ENCODE assay signal across 8 mouse cellular contexts in genomic region chr1:151343571-151344282, GRCm38 (mm10). TPM values are rescaled to one million over a fixed set of nuclear protein-coding genes. Genes with fewer than 3 reads are reported as not detected.
A peak's percentile ranks its signal among the peaks of the same experiment; 100 is the strongest.
DNase-seq lines count a peak whose midpoint lies in the region; ATAC-seq and TF ChIP-seq lines count a peak whose summit lies in the region.

No protein-coding gene starts in this region.

- TF ChIP-seq POLR2A in bone marrow, adult 2 months (IDR thresholded peaks at IDR 0.05; ENCODE audit: borderline replicate concordance, control insufficient read depth, low read depth, low read length): no peak
- TF ChIP-seq POLR2A in spleen, adult 2 months (IDR thresholded peaks at IDR 0.05; ENCODE audit: low read depth, low read length): no peak; the same call in 1 of the 2 replicates

- H3K27ac ChIP-seq in bone marrow, adult 2 months (ENCODE audit: control insufficient read depth, insufficient read depth, low read depth, low read length, poor library complexity): peak overlapping the region; percentile 91
- peak overlapping the region; percentile 36; the same call in 1 of the 2 replicates for H3K27ac ChIP-seq in forebrain, embryonic 12.5 days
- H3K27ac ChIP-seq in spleen, adult 2 months (ENCODE audit: insufficient read depth, low read length): peak overlapping the region; percentile 97

- TF ChIP-seq CTCF in bone marrow, adult 2 months (IDR thresholded peaks at IDR 0.05; ENCODE audit: control insufficient read depth, insufficient read depth, low read length): peak; percentile 32; the same call in 1 of the 2 replicates
- TF ChIP-seq CTCF in spleen, adult 2 months (IDR thresholded peaks at IDR 0.05; ENCODE audit: extremely low read depth, insufficient read depth, insufficient read length, insufficient replicate concordance): no peak

- H3K4me3 ChIP-seq in bone marrow, adult 2 months (replicated peaks; ENCODE audit: control insufficient read depth, low read depth, low read length): peak overlapping the region; percentile 92
- peak overlapping the region; percentile 94 for H3K4me3 ChIP-seq in forebrain, embryonic 12.5 days (replicated peaks)
- H3K4me3 ChIP-seq in spleen, adult 2 months (ENCODE audit: extremely low read depth, insufficient read depth, insufficient read length): peak overlapping the region; percentile 89

- peak; percentile 36 for DNase-seq in adrenal gland, adult 2 months
- DNase-seq in adrenal gland, postnatal 25 days: no peak
- peak; percentile 47 for DNase-seq in kidney, adult 11 months
- peak; percentile 19 for DNase-seq in lung, postnatal 10 days
- peak; percentile 37 to 63 for DNase-seq in spleen, adult 2 months (ENCODE audit: low read depth in 1 of 2, low spot score in 2 of 2)
- DNase-seq in left cerebral cortex, postnatal 4 days: no peak

- H3K9me3 ChIP-seq in forebrain, embryonic 12.5 days: no peaks in the 10 kb centered on the region

- peak overlapping the region; percentile 98 for H3K9ac ChIP-seq in forebrain, embryonic 12.5 days

- no peaks in the 10 kb centered on the region for H3K27me3 ChIP-seq in forebrain, embryonic 12.5 days
- no peaks in the 10 kb centered on the region for H3K27me3 ChIP-seq in spleen, adult 2 months (ENCODE audit: control insufficient read depth, insufficient read depth, low read length)

- H3K4me2 ChIP-seq in forebrain, embryonic 12.5 days: peak overlapping the region; percentile 62

- no peak for ATAC-seq in forebrain, embryonic 12.5 days (ENCODE audit: low FRiP score)

- 1% methylated on average over 17 of the region's 17 CpGs for WGBS in bone marrow, adult 2 months
- 1% methylated on average over 17 of the region's 17 CpGs for WGBS in forebrain, embryonic 12.5 days
- under 1% methylated on average over 17 of the region's 17 CpGs for WGBS in spleen, adult 2 months

- peaks cover 3% of the 10 kb centered on the region; the same call in 1 of the 2 replicates for H3K4me1 ChIP-seq in bone marrow, adult 2 months (ENCODE audit: control insufficient read depth, insufficient read depth, low read length)
- peaks cover 33% of the 10 kb centered on the region for H3K4me1 ChIP-seq in forebrain, embryonic 12.5 days
- H3K4me1 ChIP-seq in spleen, adult 2 months (ENCODE audit: control insufficient read depth, insufficient read depth, insufficient read length): peaks cover 7% of the 10 kb centered on the region

- intact Hi-C loops in left cerebral cortex, postnatal 4 days (cut with DNase I): no loop called here

- no peaks in the 10 kb centered on the region for H3K36me3 ChIP-seq in forebrain, embryonic 12.5 days (replicated peaks)
- H3K36me3 ChIP-seq in spleen, adult 2 months (ENCODE audit: control insufficient read depth, insufficient read depth, low read length): no peaks in the 10 kb centered on the region

RNA-seq across cellular contexts. Expression of gene Ivns1abp, which starts 0.6 kb away (rescaled TPM):
- total RNA-seq in adrenal gland, adult 2 months (2021): 100 to 1,000 TPM; 125 to 194 TPM
- polyA plus RNA-seq in adrenal gland, adult 2 months (2012; rRNA removed): 20.5 and 31.1 TPM in 2 replicates
- 169 and 213 TPM in 2 replicates for total RNA-seq in adrenal gland, postnatal 25 days (2021)
- polyA plus RNA-seq in bone marrow, adult 2 months (2011; ENCODE audit: insufficient read depth, insufficient read length, low replicate concordance, missing spikeins): 45.0 and 69.0 TPM in 2 replicates
- polyA plus RNA-seq in forebrain, embryonic 12.5 days (2016; fragmentation: Nextera tagmentation; extraction: Ambion mirVana): 446 and 474 TPM in 2 replicates
- polyA plus RNA-seq in spleen, adult 2 months (2012; rRNA removed): 30.5 and 35.7 TPM in 2 replicates
- 100 to 1,000 TPM; 257 to 290 TPM for total RNA-seq in left cerebral cortex, postnatal 4 days (2021)

Comparison
In these comparisons a context has a peak if more than half of its experiments do, and no peak if none do; other contexts are left out.
1. DNase-seq: peak in adrenal gland, adult 2 months (single experiment), kidney, adult 11 months (single experiment), lung, postnatal 10 days (single experiment) and spleen, adult 2 months (2 of 2); none in adrenal gland, postnatal 25 days (single experiment) and left cerebral cortex, postnatal 4 days (single experiment).
2. H3K27ac ChIP-seq: peak in every context shown above with its lines; median percentile 97 in spleen, adult 2 months; 91 in bone marrow, adult 2 months; 36 in forebrain, embryonic 12.5 days.
3. Peak in every context shown above with its lines, with median percentiles within 50 percentile points of each other: H3K4me3 ChIP-seq.